ENCODE assay signal across 29 mouse cellular contexts in the genomic region with DNA sequence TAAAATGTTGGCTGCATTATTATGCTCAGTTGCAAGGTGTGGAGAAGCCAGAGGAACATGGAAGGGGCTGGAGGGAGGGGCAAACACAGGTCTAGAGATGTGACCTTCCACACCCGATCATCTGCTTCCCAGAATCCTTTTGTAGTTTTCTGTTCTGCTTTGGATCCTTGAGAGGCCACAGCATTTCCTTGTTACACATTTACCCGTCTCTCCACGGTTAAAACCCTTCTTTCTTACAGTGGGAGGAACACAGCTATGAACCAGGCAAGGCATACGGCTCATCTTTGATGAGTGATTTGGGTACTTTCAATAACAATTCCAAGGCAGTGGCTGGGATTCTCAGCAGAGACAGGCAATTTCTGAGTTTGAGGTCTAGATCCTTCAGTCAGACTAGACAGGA. TPM values are rescaled to one million over a fixed set of nuclear protein-coding genes. Genes with fewer than 3 reads are reported as not detected.
DNase-seq lines count a peak whose midpoint lies in the region; ATAC-seq and TF ChIP-seq lines count a peak whose summit lies in the region.
"Had no signal": no experiment of that assay in that cellular context is flagged by ENCODE, and none has a peak within 500 bp of the region (broad histone marks: within the 10 kb centered on the region; RNA-seq: fewer than 3 reads in every experiment).

No protein-coding gene starts in this region.

- ATAC-seq in kidney, embryonic 16.5 days (ENCODE audit: low FRiP score, low TSS enrichment): no peak
- ATAC-seq in kidney, embryonic 15.5 days (replicated peaks; ENCODE audit: low FRiP score): no peak
- ATAC-seq: activated CD4-positive, CD25-positive, alpha-beta regulatory T cell, adult 4 months; CD4-positive, CD25-positive, alpha-beta regulatory T cell, adult 4 months; forebrain, embryonic 14.5 days had no signal

- no peak overlapping the region for H3K27ac ChIP-seq in heart, embryonic 10.5 days
- H3K27ac ChIP-seq in kidney, adult 2 months (ENCODE audit: insufficient read depth, low read depth, low read length): peak overlapping the region; percentile 90
- H3K27ac ChIP-seq in kidney, embryonic 16.5 days (ENCODE audit: low read length): no peak overlapping the region
- peak overlapping the region; percentile 19; the same call in 1 of the 2 replicates for H3K27ac ChIP-seq in kidney, embryonic 15.5 days
- peak overlapping the region; percentile 63 for H3K27ac ChIP-seq in bone marrow macrophage, adult 2 months (ENCODE audit: insufficient read depth, low read depth, low read length)
- H3K27ac ChIP-seq: embryonic facial prominence, embryonic 13.5 days; embryonic facial prominence, embryonic 15.5 days; forebrain, embryonic 10.5 days; forebrain, embryonic 12.5 days had no signal

- no peaks in the 10 kb centered on the region for H3K36me3 ChIP-seq in heart, embryonic 10.5 days
- no peaks in the 10 kb centered on the region for H3K36me3 ChIP-seq in kidney, adult 2 months (ENCODE audit: control insufficient read depth, insufficient read depth, low read length)
- H3K36me3 ChIP-seq in kidney, embryonic 16.5 days (ENCODE audit: insufficient read depth, low read length): no peaks in the 10 kb centered on the region
- no peaks in the 10 kb centered on the region for H3K36me3 ChIP-seq in kidney, embryonic 15.5 days
- H3K36me3 ChIP-seq: embryonic facial prominence, embryonic 13.5 days; embryonic facial prominence, embryonic 15.5 days; forebrain, embryonic 10.5 days; forebrain, embryonic 12.5 days; G1E had no signal

- no peak for TF ChIP-seq CTCF in kidney, adult 2 months (conservative IDR thresholded peaks at IDR 0.05; ENCODE audit: insufficient read depth, insufficient read length, low read depth, low read length)
- no peak for TF ChIP-seq CTCF in bone marrow macrophage, adult 2 months (IDR thresholded peaks at IDR 0.05; ENCODE audit: low read depth, low read length)

- no peaks in the 10 kb centered on the region for H3K27me3 ChIP-seq in heart, embryonic 10.5 days (ENCODE audit: insufficient read depth, poor library complexity, severe bottlenecking)
- no peaks in the 10 kb centered on the region for H3K27me3 ChIP-seq in kidney, adult 2 months (replicated peaks; ENCODE audit: control insufficient read depth, insufficient read depth, low read length)
- H3K27me3 ChIP-seq in kidney, embryonic 16.5 days (ENCODE audit: insufficient read depth, low read length): no peaks in the 10 kb centered on the region
- no peaks in the 10 kb centered on the region for H3K27me3 ChIP-seq in kidney, embryonic 15.5 days
- H3K27me3 ChIP-seq: CH12.LX; embryonic facial prominence, embryonic 13.5 days; embryonic facial prominence, embryonic 15.5 days; forebrain, embryonic 12.5 days; Patski had no signal

- peaks cover 9% of the 10 kb centered on the region; the same call in 1 of the 2 replicates for H3K4me1 ChIP-seq in heart, embryonic 10.5 days
- peaks cover 28% of the 10 kb centered on the region for H3K4me1 ChIP-seq in kidney, adult 2 months (ENCODE audit: control insufficient read depth, insufficient read depth, low read length)
- peaks cover 18% of the 10 kb centered on the region for H3K4me1 ChIP-seq in kidney, embryonic 16.5 days (ENCODE audit: insufficient read depth, low read length)
- H3K4me1 ChIP-seq in kidney, embryonic 15.5 days: peaks cover 17% of the 10 kb centered on the region
- peaks cover 21% of the 10 kb centered on the region for H3K4me1 ChIP-seq in bone marrow macrophage, adult 2 months (ENCODE audit: control insufficient read depth, insufficient read depth, low read length)
- H3K4me1 ChIP-seq: forebrain, embryonic 12.5 days had no signal

- peak; percentile 11 for DNase-seq in heart, adult 11 months
- no peak for DNase-seq in heart, embryonic 10.5 days (ENCODE audit: low spot score)
- peak; percentile 69 for DNase-seq in kidney, adult 2 months
- no peak for DNase-seq in kidney, postnatal 4 days
- DNase-seq: adrenal gland, adult 8-10 months; adrenal gland, postnatal 14 days; adrenal gland, postnatal 36 days; B cell, adult 2 months; cerebellum, adult 11 months; cerebellum, adult 18-20 months; cerebellum, adult 8-10 months; cerebellum, adult 9-11 months; cerebellum, postnatal 14 days; cerebellum, postnatal 36 days; embryo, embryonic 11 days had no signal

- TF ChIP-seq POLR2A in kidney, adult 2 months (IDR thresholded peaks at IDR 0.05; ENCODE audit: low read depth, low read length): no peak
- no peak for TF ChIP-seq POLR2A in bone marrow macrophage, adult 2 months (IDR thresholded peaks at IDR 0.05; ENCODE audit: borderline replicate concordance, low read depth, low read length)

- WGBS in heart, embryonic 10.5 days: 85% methylated on average over 4 of the region's 4 CpGs
- 46% methylated on average over 4 of the region's 4 CpGs for WGBS in kidney, adult 2 months
- WGBS in kidney, embryonic 16.5 days: 81% methylated on average over 4 of the region's 4 CpGs
- 71% methylated on average over 4 of the region's 4 CpGs for WGBS in kidney, embryonic 15.5 days

- H3K9ac ChIP-seq in kidney, embryonic 16.5 days (replicated peaks; ENCODE audit: low read length): no peak overlapping the region
- no peak overlapping the region for H3K9ac ChIP-seq in kidney, embryonic 15.5 days
- H3K9ac ChIP-seq: embryonic facial prominence, embryonic 13.5 days; embryonic facial prominence, embryonic 15.5 days; forebrain, embryonic 12.5 days had no signal

- no peak overlapping the region for H3K4me3 ChIP-seq in heart, embryonic 10.5 days
- no peak overlapping the region for H3K4me3 ChIP-seq in kidney, adult 2 months (ENCODE audit: insufficient read depth, low read depth, low read length)
- no peak overlapping the region for H3K4me3 ChIP-seq in kidney, embryonic 16.5 days (ENCODE audit: low read length)
- no peak overlapping the region for H3K4me3 ChIP-seq in kidney, embryonic 15.5 days (replicated peaks)
- H3K4me3 ChIP-seq in bone marrow macrophage, adult 2 months (ENCODE audit: insufficient read depth, low read length): peak overlapping the region; percentile 54
- H3K4me3 ChIP-seq: embryonic facial prominence, embryonic 13.5 days; embryonic facial prominence, embryonic 15.5 days; erythroblast, embryonic 14.5 days; forebrain, embryonic 10.5 days; forebrain, embryonic 12.5 days had no signal

- H3K4me2 ChIP-seq in kidney, embryonic 16.5 days (replicated peaks; ENCODE audit: low read depth, low read length): no peak overlapping the region
- no peak overlapping the region for H3K4me2 ChIP-seq in kidney, embryonic 15.5 days
- H3K4me2 ChIP-seq: embryonic facial prominence, embryonic 13.5 days; embryonic facial prominence, embryonic 15.5 days; forebrain, embryonic 12.5 days had no signal

- H3K9me3 ChIP-seq in heart, embryonic 10.5 days: no peaks in the 10 kb centered on the region
- H3K9me3 ChIP-seq in kidney, embryonic 16.5 days (ENCODE audit: low read length): peaks cover 14% of the 10 kb centered on the region; the same call in 1 of the 2 replicates
- H3K9me3 ChIP-seq in kidney, embryonic 15.5 days (replicated peaks): no peaks in the 10 kb centered on the region
- H3K9me3 ChIP-seq: embryonic facial prominence, embryonic 13.5 days; embryonic facial prominence, embryonic 15.5 days; forebrain, embryonic 10.5 days; forebrain, embryonic 12.5 days; G1E had no signal

RNA-seq across cellular contexts. Expression of a gene that starts 53.6 kb away (rescaled TPM):
- polyA plus RNA-seq in heart, embryonic 10.5 days (2016; fragmentation: Nextera tagmentation; extraction: Ambion mirVana): 17.2 and 17.7 TPM in 2 replicates
- 25.3 and 27.2 TPM in 2 replicates for polyA plus RNA-seq in kidney, adult 2 months (2012; rRNA removed)
- 19.9 and 21.1 TPM in 2 replicates for polyA plus RNA-seq in kidney, embryonic 16.5 days (2015; fragmentation: Nextera tagmentation; extraction: Ambion mirVana)
- polyA plus RNA-seq in kidney, embryonic 15.5 days (2015; fragmentation: Nextera tagmentation; extraction: Ambion mirVana): 18.9 and 21.7 TPM in 2 replicates
- polyA plus RNA-seq in bone marrow macrophage, adult 2 months (2012; ENCODE audit: insufficient read depth, insufficient read length, missing spikeins): 53.7 and 55.1 TPM in 2 replicates

Comparison
In these comparisons a context has a peak if more than half of its experiments do, and no peak if none do; other contexts are left out.
1. DNase-seq: peak in heart, adult 11 months (single experiment) and kidney, adult 2 months (single experiment); none in heart, embryonic 10.5 days (single experiment) and kidney, postnatal 4 days (0 of 2).
2. H3K27ac ChIP-seq: peak in kidney, adult 2 months (single experiment), kidney, embryonic 15.5 days (single experiment) and bone marrow macrophage, adult 2 months (single experiment); none in heart, embryonic 10.5 days (single experiment) and kidney, embryonic 16.5 days (single experiment).